Mouse (Mus musculus) left cerebral cortex, adult 11 months (tissue): ENCODE data around the gene Babam1.
A peak's percentile ranks its signal among the peaks of the same experiment; 100 is the strongest.

ENCODE experiments used
- DNase-seq: peaks from one replicate; pipeline ENCODE4 v3.0.0; 2022; ENCODE audit warnings: low spot score

Gene Babam1

DNA sequence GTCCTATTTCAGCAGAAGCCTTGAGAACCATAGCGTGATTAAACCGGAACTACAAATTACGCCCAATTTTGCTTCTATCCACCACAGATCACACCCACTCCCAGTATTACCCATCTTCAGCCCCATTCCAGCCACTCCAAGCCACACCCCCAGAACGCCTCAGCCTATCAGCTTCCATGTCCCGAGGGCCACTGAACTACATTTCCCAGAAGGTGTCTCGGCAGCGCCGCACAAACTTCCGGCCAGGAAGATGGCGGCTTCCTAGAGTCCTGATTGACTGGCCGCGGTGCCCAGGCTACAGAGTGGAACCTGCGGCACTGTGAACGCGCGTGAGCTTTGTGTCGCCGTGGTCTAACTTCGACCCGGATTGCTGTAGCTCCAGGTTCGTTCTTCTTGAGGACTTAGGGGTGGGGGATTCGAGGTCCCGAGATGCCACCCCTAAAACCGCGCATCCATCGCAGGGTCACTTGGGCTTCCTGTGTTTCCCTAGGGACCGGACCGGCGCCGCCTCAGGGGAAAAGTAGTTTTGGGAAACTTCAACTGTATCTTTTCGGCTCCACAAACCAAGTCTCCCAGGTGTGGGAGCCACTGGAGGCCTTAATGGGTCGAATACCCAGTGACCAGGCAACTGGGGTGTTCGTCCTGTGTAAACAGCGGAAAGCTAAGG, at the start of gene Babam1:
Gene Babam1 (plus strand): TSS at position 223 of the 667 bp plus-strand sequence.
- peak; percentile 93 for DNase-seq

DNA sequence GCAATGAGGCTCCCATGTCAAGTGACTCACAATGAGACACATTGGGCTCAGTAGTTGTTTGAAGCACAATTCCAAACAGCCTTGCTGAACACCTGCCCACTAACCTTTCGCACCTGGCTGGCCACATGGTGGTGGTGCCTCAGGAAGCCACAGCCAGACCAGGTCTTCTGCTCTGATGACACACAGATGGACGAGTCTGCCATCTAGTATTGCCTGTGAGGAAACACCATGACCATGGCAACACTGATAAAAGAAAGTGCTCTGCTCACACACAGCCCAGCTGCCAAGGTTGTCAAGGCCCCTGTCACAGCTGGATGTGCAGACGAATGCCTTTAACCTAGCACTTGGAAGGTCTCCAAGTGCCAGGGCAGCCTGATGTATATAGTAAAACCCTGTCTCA, 45.5 kb upstream of the Babam1 start:
- DNase-seq = no peak

DNA sequence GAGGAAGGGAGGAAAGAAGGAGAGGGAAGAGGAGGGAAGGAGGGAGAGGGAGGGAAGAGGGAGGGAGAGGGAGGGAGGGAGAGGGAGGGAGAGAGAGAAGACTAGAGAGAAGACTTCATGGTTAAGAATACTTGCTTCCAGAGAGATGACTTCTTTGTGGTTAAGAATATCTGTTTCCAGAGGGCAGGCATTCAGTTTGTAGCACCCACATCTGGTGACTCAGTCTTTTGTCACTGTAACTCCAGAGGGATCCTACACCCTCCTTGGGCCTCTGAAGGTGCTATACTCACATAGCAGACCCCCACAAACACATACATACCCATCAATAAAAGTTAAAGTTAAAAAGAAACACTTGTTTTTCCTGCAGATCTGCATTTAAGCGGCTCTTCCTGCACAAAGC, 45.1 kb upstream of the Babam1 start:
- DNase-seq = no peak

DNA sequence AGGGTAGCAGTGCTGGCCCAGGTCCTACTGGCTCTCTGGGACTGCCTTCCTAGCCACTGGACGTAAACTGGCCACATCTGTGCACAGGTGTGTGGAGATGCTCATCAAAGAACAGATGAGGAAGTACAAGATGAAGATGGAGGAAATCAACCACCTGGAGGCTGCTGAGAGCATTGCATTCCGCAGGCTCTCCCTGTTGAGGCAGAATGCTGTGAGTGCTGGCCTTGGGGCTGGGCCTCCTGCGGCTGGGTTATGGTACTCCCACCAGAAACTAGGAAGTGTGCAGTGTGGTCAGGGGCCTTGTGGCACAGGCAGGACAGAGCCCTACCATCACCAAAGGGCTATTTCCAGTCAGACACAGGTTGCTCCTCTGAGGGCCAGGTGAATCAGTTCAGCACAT, 38.6 kb upstream of the Babam1 start:
- no peak for DNase-seq

DNA sequence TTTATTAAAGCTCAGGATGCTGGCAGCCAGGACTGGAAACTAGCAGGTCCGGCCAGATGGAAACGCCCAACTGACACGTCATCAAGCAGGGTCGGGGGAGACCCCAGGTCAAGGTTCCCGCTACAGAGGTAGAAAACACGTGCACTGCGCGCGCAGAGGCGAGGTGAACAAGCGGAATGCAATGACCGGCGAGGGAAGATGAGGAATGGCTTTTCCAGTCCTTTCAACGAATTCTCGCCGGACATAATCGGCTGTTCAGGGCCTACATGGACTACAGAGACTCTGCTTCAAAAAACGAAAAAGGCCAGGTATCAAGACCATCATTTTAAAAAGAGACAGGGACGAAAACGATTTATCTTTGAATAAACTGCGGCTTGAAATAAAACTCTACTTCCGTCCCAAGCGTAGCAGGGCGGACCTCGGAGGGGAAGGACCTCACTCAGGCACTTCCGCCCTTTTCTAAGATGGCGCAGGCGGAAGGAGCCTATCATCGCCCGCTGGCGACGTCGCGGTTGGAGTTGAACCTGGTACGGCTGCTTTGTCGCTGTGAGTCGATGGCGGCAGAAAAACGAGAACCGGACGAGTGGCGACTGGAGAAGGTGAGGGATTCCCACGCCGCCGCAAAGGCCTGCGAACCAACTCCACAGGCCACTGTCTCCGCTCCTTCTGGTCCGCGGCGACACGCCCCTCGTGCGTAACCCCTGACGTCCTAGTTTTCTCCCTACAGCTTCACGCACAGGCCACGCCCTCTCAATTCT, 29.7 kb upstream of the Babam1 start, which contains the start of gene Use1:
Gene Use1 (plus strand): TSS at position 78 of the 758 bp plus-strand sequence.
- peak; percentile 91 for DNase-seq

DNA sequence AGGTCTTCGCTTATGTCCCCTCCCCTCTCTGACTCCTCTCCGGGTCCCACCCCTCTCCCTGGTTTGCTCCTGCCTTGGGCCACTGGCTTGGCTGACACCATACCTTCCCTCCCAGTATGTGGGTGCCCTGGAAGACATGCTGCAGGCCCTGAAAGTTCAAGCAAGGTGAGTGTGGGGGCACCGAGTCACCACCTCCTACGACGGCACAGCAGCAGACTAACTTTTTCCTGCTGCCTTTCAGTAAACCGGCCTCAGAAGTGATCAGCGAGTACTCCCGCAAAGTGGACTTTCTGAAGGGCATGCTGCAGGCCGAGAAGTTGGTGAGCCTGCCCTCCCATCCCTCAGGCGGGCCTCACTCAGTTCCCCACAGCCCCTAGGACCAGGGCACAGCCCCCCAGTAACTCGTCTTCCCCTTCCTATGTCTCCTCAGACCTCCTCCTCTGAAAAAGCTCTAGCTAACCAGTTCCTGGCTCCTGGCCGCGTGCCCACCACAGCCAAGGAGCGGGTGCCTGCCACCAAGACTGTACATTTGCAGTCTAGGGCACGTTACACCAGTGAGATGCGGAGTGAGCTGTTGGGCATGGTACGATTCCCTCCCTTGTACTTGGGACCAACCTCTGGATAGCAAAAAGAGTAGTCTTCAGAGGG, 29.0 kb upstream of the Babam1 start:
- no peak for DNase-seq

DNA sequence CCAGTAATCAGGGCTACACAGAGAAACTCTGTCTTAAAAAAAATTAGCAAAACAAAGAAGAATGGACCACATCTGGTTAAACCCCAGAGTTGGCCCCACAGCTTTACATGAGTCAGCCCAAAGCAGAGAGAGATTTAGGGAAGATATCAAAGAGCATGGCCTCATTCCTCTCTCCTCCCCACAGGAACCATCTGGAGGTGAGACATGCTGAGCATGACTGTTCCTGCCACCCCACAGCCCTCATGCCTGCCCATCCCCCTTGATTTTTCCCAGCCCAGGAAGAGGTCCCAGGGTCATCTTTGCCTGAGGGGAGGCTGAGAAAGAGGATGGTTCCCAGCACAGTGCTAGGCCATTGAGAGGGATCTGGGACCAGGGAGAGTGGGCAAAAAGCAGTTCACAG, 28.3 kb upstream of the Babam1 start:
- DNase-seq = no peak

DNA sequence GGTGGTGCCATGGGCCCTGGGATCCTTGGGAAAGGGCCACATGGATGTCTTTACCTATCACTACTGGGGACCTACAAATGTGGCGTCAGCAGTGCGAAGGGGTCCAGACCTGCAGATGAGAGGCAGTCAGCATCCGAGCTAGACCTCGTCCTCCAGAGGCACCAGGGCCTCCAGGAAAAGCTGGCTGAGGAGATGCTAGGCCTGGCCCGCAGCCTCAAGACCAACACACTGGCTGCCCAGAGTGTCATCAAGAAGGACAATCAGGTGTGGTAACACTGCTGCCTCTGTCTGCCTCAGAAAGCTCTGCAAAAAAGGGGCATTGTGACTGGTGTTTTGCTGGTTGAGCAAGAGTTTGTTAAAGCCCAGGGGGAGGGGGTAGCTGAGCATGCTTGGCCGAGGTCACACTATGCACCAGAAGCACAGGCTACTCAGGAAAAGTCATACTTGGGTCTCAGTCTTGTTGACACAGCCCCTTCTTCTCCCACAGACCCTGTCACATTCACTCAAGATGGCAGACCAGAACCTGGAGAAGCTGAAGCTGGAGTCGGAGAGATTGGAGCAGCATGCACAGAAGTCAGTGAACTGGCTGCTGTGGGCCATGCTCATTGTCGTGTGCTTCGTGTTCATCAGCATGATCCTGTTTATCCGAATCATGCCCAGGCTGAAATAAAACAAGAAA, 27.5 kb upstream of the Babam1 start:
- no peak for DNase-seq

DNA sequence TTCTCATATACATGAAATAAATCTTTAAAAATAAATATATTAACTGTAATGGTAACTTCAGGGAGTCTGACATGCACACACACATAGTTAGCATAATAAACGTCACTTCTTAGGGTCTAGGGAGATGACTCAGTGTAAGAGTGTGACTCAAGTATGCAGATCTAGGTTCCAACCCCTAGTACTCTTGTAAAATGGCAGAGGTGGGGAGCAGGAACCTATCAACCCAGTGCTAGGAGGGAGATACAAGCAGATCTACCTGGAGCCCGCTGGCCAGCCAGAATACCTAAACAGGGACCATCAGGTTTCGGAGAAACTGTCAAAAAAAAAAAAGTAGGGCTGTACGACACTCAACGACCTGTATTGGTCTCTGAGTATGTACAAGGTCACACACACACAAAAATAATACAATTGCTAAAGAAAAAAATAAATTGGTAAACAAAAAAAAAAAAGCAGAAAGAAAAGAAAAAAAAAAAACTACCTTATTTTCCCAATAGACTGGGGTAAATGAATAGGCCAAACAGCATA, 25.9 kb upstream of the Babam1 start:
- no peak for DNase-seq

DNA sequence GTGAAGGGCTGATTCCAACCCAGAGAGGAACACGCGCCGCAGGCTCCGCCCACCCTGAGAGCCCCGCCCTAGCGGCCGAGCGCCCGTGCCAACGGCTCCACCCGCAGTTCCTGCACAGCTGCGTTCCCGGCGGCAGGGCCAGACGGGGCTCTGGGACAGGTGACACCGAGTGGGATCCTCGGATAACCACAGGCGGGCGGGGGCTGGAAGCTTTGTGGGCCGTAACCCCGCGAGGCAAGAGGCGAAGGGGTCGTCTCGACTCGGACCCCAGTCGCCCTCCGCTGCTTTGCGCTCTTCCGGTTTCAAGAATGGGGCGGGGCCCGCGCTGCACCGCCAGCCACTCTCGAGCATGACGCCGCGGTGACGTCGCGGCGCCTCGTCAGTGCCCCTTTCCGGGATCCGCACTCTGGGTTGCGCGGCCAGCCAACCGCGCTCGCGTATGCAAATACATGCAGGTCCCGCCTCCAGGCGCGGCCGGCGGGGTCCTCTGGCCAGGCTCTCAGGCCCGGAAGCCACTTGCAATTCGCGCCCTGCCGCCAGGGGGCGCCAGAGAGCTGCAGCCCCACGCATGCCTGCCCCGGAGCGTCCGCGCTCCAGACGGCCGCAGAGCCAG, 25.3 kb upstream of the Babam1 start, which contains the start of gene Ocel1:
Gene Ocel1 (plus strand): TSS at position 63 of the 613 bp plus-strand sequence.
- DNase-seq = peak; percentile 98

DNA sequence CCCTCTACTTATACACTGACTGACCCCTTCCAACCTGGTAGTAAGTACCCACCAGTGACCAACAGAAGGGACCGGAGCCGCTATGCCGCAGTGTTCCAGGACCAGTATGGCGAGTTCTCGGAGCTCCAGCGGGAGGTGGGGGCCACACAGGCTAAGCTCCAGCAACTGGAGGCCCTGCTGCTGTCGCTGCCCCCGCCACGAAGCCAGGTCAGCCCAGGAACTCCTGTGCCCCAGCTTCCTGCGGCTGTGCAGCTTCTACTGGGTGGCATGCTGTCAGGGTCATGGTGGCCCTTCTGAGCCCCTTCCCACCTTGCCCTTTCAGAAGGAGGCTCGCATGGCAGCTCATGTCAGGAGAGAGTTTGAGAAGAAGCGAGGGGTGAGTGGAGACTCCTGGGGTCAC, 24.2 kb upstream of the Babam1 start:
- no peak for DNase-seq

DNA sequence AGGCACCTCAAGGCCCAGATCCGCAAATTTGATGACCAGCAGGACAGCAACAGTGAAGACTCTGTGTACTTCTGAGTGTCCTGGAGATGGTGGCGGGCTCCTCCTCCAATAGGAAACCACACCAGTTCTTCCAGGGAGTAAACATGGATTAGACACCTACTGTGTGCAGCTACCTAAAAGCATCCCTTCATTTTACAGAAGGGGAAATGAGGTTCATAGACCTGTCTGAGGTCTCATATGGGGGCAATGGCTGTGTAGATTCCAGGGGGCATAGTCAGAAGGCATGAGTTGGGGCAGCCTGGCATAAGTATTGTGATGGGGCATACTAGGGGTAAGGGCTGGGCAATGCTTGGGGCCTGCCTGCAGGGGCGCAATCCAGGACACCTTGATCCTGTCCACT, 23.7 kb upstream of the Babam1 start:
- DNase-seq = no peak

DNA sequence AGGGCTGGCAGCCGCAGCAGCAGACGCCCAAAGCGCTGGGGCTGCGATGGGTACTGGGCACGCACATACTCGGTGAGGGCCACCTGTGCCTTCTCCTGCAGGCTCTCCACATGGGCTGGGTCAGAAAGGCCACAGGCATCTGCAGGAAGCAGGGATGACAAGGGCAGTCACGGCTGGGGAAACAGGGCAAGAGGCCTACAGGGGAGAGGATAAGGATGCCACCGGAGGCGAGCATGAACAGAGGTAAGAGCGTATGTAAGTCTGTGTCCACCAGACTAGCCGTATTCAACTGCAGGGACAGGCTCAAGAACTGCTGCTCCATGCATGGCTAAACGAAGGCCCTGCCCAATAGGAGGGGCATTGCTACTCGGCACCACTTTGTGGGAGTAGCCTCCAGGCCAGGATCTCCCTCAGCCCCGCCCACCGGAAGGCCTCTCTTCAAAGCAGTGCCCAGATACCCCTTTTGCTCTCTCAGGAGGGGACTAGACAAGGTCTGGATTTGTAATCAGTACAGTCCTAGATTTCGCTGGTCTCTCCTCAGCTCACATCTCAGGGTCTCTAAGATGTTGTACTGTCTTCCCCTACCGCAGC, 21.9 kb upstream of the Babam1 start:
- DNase-seq = no peak

DNA sequence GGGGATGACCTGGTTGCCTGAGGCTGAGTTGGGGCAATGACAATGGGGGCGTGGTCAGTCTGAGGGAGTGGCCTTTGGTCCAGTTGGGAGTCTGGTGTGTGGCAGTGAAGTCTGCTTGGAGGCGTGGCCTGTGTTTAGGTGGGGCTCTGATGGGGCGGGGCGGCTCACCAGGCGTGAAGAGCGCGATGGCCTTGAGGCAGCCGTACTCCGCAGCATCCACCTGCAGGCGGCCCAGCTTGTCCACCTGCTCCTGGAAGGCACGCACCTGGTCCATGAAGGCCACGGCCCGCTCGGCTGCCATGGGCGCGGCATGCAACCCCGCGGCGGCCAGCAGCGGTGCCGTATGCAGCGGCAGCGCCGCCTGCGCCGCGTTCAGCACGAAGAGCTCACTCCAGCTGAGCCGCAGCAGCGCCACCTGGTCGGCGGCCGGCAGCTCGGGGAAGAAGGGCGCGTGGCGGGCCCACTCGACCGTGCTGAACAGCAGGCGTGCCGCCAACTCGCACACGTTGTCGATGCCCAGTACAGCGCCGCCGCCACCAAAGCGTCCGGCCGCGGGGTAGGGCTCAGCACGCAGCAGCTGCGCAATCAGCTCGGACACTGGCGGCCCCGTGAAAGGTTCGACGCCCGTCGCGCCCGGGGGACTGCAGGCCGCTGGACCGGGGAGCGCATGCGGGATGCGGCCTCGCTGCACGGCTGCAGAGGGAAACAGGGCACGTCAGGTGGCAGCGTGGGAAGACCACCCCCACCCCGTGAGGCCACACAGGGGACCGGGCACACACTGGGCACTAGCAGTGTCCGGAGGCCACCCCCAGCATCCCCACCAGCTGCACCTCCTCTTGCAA, 20.9 kb upstream of the Babam1 start:
- no peak for DNase-seq

DNA sequence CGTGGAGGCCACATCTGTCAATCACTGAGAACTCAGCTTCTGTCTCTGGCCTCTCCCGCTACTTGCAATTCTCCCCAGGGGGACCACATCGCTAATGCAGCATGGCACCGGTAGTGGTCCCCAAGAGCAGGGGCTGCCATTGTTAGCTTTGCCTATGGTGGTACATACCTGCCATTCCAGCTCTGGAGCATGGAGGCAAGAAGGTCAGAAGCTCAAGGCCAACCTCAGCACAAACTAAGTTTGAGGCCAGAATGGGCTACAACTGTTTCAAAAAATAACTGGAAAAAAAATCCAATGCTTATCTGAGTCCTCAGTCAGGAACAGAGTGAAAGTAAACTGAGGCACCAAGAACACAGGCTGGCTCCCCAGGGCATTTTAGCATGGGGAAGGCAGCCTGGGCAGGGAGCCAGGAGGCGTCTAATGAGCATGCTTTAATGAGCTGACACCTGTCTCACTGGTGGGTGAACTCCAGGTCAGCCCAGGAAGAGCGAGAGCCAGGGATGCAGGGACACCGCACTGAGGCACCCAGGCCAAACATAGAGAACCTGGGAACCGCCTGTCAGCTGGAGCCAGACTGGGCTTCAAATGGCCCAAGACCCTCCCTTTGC, 20.1 kb upstream of the Babam1 start:
- no peak for DNase-seq

DNA sequence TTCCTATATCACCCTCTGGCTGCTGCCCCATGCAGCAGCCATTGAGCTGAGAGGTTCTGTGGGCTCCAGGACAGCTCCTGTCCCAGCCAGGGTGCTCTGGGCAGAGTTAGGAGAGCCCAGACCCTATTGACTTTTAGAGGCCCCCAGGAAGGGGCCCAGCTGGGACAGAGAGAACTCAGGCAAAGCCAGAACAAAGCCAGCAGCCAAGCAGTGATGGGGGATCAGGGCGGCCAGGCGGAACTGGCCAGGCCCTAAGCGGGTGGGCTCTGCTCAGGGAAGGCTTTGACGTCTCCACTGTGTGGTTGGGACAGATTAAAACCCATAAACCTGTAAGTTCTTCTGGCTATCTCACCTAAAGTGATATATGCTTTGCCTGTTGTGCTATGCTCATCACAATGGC, 17.7 kb upstream of the Babam1 start:
- no peak for DNase-seq

DNA sequence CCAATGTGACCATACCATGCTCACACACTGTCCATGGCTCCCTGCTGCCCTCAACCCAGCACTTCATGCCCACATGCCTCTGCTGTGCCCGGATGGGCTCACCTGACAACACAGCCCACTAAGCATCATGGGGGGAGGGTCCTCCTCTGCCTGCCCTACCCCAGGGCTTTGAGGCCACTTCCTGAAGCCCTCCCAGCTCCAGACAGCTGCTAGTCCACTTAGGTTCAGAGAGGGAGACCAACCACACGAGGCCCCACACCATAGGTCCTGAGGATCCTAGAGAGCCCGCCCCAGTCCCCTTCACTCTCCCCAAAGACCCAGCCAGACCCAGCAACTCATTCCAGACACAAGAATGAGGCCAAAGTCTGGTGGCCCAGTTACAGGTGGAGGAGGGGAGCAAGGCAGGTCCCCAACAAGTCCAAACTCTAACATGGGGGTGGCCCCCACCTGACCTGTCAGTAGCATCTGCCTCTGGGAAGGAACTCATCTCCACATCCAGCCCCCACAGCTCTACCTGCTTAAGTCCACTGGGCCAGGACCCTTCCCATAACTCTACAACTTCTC, 17.1 kb upstream of the Babam1 start:
- no peak for DNase-seq

DNA sequence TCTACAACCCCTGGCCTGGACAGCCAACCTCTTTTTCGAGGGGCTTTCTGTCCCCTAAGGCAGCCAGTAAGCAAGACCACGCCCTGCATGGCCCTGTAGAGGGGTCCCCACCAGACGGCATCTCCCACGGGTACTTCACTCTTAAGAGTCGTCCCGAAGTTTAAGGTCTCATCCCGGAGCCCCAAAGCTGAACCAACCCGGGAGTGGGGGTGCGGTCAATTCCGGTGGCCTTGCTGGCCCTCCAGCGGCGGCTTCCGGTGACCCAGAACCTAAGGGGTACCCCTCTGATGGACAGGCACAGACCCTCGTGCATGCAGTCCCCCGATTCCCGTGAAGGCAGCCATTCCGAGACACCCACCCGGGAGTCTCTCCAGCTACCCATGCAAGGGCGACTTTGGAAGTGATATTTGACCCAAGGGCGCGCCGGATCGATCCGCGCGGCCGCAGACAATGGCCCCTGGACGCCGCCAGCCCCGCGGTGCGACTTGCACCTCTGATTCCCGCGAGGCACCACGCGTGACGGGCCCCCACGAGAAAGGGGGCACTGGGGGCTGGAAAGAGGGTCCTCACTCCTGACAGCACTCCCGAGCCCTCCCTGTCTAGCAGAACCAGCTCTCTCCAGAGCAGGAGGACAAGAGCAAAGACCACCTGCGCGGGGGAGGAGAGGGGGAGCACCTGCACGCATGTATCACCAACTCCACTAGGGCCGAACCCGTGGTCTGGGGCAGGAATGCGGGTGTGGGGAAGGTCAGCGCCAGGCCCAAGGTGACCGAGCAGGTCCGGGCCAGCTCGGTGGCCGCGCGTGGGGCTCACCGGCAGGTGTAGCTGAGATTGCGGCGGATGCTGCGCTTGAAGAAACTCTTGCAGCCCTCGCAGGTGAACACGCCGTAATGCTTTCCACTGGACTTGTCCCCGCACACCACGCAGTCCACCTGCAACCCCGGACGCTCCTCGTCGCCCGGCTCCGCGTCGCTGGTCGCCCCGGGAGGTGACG, 16.2 kb upstream of the Babam1 start:
- no peak for DNase-seq
